21 mouse cellular contexts compared by ENCODE assay signal in genomic region chr8:85074617-85075016, GRCm38 (mm10). TPM values are rescaled to one million over a fixed set of nuclear protein-coding genes. Genes with fewer than 3 reads are reported as not detected.
"Had no signal": no experiment of that assay in that cellular context is flagged by ENCODE, and none has a peak within 500 bp of the region (broad histone marks: within the 10 kb centered on the region; RNA-seq: fewer than 3 reads in every experiment).

No protein-coding gene starts in this region.

- H3K4me2 ChIP-seq: lung, embryonic 14.5 days; midbrain, embryonic 12.5 days; midbrain, embryonic 15.5 days; neural tube, embryonic 13.5 days; stomach, embryonic 15.5 days had no signal

- DNase-seq: kidney, adult 2 months; kidney, postnatal 25 days; layer of hippocampus, postnatal 36 days; lung, embryonic 14.5 days; retina, postnatal 1 day; right cerebral cortex, postnatal 25 days; spleen, adult 18-20 months; thymus, postnatal 25 days had no signal

- H3K4me3 ChIP-seq: layer of hippocampus, adult 2 months; left cerebral cortex, adult 2 months; midbrain, embryonic 12.5 days; midbrain, embryonic 15.5 days; neural tube, embryonic 13.5 days; stomach, embryonic 15.5 days had no signal

- H3K9me3 ChIP-seq: megakaryocyte, embryonic 14.5 days; midbrain, embryonic 12.5 days; midbrain, embryonic 15.5 days; neural tube, embryonic 13.5 days; stomach, embryonic 15.5 days had no signal

- H3K27ac ChIP-seq: kidney, postnatal 0 days; layer of hippocampus, adult 2 months; left cerebral cortex, adult 2 months; midbrain, embryonic 12.5 days; midbrain, embryonic 15.5 days; neural tube, embryonic 13.5 days; stomach, embryonic 15.5 days had no signal

- ATAC-seq: intestine, postnatal 0 days; lung, postnatal 0 days; midbrain, embryonic 15.5 days had no signal

- H3K27me3 ChIP-seq: megakaryocyte, embryonic 14.5 days; midbrain, embryonic 12.5 days; midbrain, embryonic 15.5 days; neural tube, embryonic 13.5 days; stomach, embryonic 15.5 days had no signal

- H3K9ac ChIP-seq: liver, embryonic 14.5 days; lung, embryonic 14.5 days; midbrain, embryonic 12.5 days; midbrain, embryonic 15.5 days; neural tube, embryonic 13.5 days; stomach, embryonic 15.5 days had no signal

RNA-seq across cellular contexts. Expression of gene Gm5741, which starts 6.8 kb away (rescaled TPM):
- polyA plus RNA-seq: kidney, postnatal 0 days; limb, embryonic 11.5 days; lung, postnatal 0 days; thymus, postnatal 0 days had no signal
